Mouse (Mus musculus): ENCODE data around the gene Cyp1a2. TPM values are rescaled to one million over a fixed set of nuclear protein-coding genes. Genes with fewer than 3 reads are reported as not detected.

Cyp1a2 gene
- polyA plus RNA-seq, 1 experiment from 2014 or later: not detected

GRCm38 (mm10) chr9:57661552-57661951 lies 22.0 kb downstream of the Cyp1a2 start:
- no peak overlapping the region for H3K27ac ChIP-seq (replicated peaks in 1 of 2; ENCODE audit: control insufficient read depth in 1 of 2, insufficient read depth in 1 of 2, low read depth in 2 of 2, low read length in 2 of 2)
- H3K27me3 ChIP-seq (ENCODE audit: control insufficient read depth, insufficient read depth, low read length): no peaks in the 10 kb centered on the region
- H3K9ac ChIP-seq (ENCODE audit: low read length): no peak overlapping the region
- 10% methylated on average over 3 of the region's 3 CpGs for WGBS
- H3K36me3 ChIP-seq (ENCODE audit: control insufficient read depth, insufficient read depth, low read length): no peaks in the 10 kb centered on the region
- H3K4me3 ChIP-seq (ENCODE audit: control insufficient read depth in 1 of 2, insufficient read depth in 1 of 2, low read depth in 1 of 2, low read length in 2 of 2): no peak overlapping the region
- ATAC-seq (ENCODE audit: insufficient number of reproducible peaks, insufficient read depth, low FRiP score, low read depth): no peak
- H3K4me1 ChIP-seq (ENCODE audit: control insufficient read depth in 2 of 2, insufficient read depth in 2 of 2, low read length in 2 of 2): no peaks in the 10 kb centered on the region
- no peak overlapping the region for H3K4me2 ChIP-seq (ENCODE audit: low read length)
- H3K9me3 ChIP-seq (ENCODE audit: control insufficient read depth, low read length): no peaks in the 10 kb centered on the region

GRCm38 (mm10) chr9:57660501-57660900 lies 23.0 kb downstream of the Cyp1a2 start:
- Histone ChIP-seq H3K27ac (replicated peaks in 1 of 2; ENCODE audit: control insufficient read depth in 1 of 2, insufficient read depth in 1 of 2, low read depth in 2 of 2, low read length in 2 of 2) (no peak overlapping the region), H3K4me1 (ENCODE audit: control insufficient read depth in 2 of 2, insufficient read depth in 2 of 2, low read length in 2 of 2) (peaks cover 3 to 4% of the 10 kb centered on the region in 2 experiments; a peak in 1 of 4 replicates), H3K9me3 (ENCODE audit: control insufficient read depth, low read length) (no peaks in the 10 kb centered on the region), H3K36me3 (ENCODE audit: control insufficient read depth, insufficient read depth, low read length) (no peaks in the 10 kb centered on the region), H3K27me3 (ENCODE audit: control insufficient read depth, insufficient read depth, low read length) (no peaks in the 10 kb centered on the region), H3K4me2 (ENCODE audit: low read length) (no peak overlapping the region), H3K9ac (ENCODE audit: low read length) (no peak overlapping the region), H3K4me3 (ENCODE audit: control insufficient read depth in 1 of 2, insufficient read depth in 1 of 2, low read depth in 1 of 2, low read length in 2 of 2) (no peak overlapping the region)
- WGBS: 55% methylated on average over 6 of the region's 6 CpGs
- ATAC-seq (ENCODE audit: insufficient number of reproducible peaks, insufficient read depth, low FRiP score, low read depth): no peak

- Histone ChIP-seq H3K9me3 (ENCODE audit: control insufficient read depth, low read length) (no peaks in the 10 kb centered on the region), H3K36me3 (ENCODE audit: control insufficient read depth, insufficient read depth, low read length) (no peaks in the 10 kb centered on the region), H3K27me3 (ENCODE audit: control insufficient read depth, insufficient read depth, low read length) (0 out of 2 replicates have a peak, but pooled peaks cover 4% of the 10 kb centered on the region), H3K27ac (replicated peaks in 1 of 2; ENCODE audit: control insufficient read depth in 1 of 2, insufficient read depth in 1 of 2, low read depth in 2 of 2, low read length in 2 of 2) (no peak overlapping the region), H3K4me3 (ENCODE audit: control insufficient read depth in 1 of 2, insufficient read depth in 1 of 2, low read depth in 1 of 2, low read length in 2 of 2) (no peak overlapping the region), H3K4me1 (ENCODE audit: control insufficient read depth in 2 of 2, insufficient read depth in 2 of 2, low read length in 2 of 2) (peaks cover 3 to 4% of the 10 kb centered on the region in 2 experiments; a peak in 1 of 4 replicates), H3K4me2 (ENCODE audit: low read length) (no peak overlapping the region), H3K9ac (ENCODE audit: low read length) (no peak overlapping the region)
- ATAC-seq (ENCODE audit: insufficient number of reproducible peaks, insufficient read depth, low FRiP score, low read depth): no peak
- 20% methylated on average over 4 of the region's 4 CpGs for WGBS
Observed at GRCm38 (mm10) chr9:57659774-57660173, 23.7 kb downstream of the Cyp1a2 start.

- no peak overlapping the region for H3K27ac ChIP-seq (replicated peaks in 1 of 2; ENCODE audit: control insufficient read depth in 1 of 2, insufficient read depth in 1 of 2, low read depth in 2 of 2, low read length in 2 of 2)
- 85% methylated on average over 4 of the region's 4 CpGs for WGBS
- H3K9me3 ChIP-seq (ENCODE audit: control insufficient read depth, low read length): no peaks in the 10 kb centered on the region
- H3K4me2 ChIP-seq (ENCODE audit: low read length): no peak overlapping the region
- 0 out of 2 replicates have a peak, but pooled peaks cover 6% of the 10 kb centered on the region for H3K27me3 ChIP-seq (ENCODE audit: control insufficient read depth, insufficient read depth, low read length)
- no peak for ATAC-seq (ENCODE audit: insufficient number of reproducible peaks, insufficient read depth, low FRiP score, low read depth)
- no peaks in the 10 kb centered on the region for H3K36me3 ChIP-seq (ENCODE audit: control insufficient read depth, insufficient read depth, low read length)
- peaks cover 3 to 4% of the 10 kb centered on the region in 2 experiments; a peak in 1 of 4 replicates for H3K4me1 ChIP-seq (ENCODE audit: control insufficient read depth in 2 of 2, insufficient read depth in 2 of 2, low read length in 2 of 2)
- H3K4me3 ChIP-seq (ENCODE audit: control insufficient read depth in 1 of 2, insufficient read depth in 1 of 2, low read depth in 1 of 2, low read length in 2 of 2): no peak overlapping the region
- no peak overlapping the region for H3K9ac ChIP-seq (ENCODE audit: low read length)
Observed at GRCm38 (mm10) chr9:57658970-57659369, 24.5 kb downstream of the Cyp1a2 start.

GRCm38 (mm10) chr9:57657843-57658242 lies 25.7 kb downstream of the Cyp1a2 start:
- no peaks in the 10 kb centered on the region for H3K36me3 ChIP-seq (ENCODE audit: control insufficient read depth, insufficient read depth, low read length)
- H3K4me1 ChIP-seq (ENCODE audit: control insufficient read depth in 2 of 2, insufficient read depth in 2 of 2, low read length in 2 of 2): peaks cover 3 to 4% of the 10 kb centered on the region in 2 experiments; a peak in 1 of 4 replicates
- H3K27me3 ChIP-seq (ENCODE audit: control insufficient read depth, insufficient read depth, low read length): peaks cover 10% of the 10 kb centered on the region; the same call in 1 of the 2 replicates
- ATAC-seq (ENCODE audit: insufficient number of reproducible peaks, insufficient read depth, low FRiP score, low read depth): no peak
- no peak overlapping the region for H3K27ac ChIP-seq (replicated peaks in 1 of 2; ENCODE audit: control insufficient read depth in 1 of 2, insufficient read depth in 1 of 2, low read depth in 2 of 2, low read length in 2 of 2)
- no peaks in the 10 kb centered on the region for H3K9me3 ChIP-seq (ENCODE audit: control insufficient read depth, low read length)
- H3K4me2 ChIP-seq (ENCODE audit: low read length): no peak overlapping the region
- WGBS: 51% methylated on average over 4 of the region's 4 CpGs
- no peak overlapping the region for H3K4me3 ChIP-seq (ENCODE audit: control insufficient read depth in 1 of 2, insufficient read depth in 1 of 2, low read depth in 1 of 2, low read length in 2 of 2)
- no peak overlapping the region for H3K9ac ChIP-seq (ENCODE audit: low read length)

- no peak overlapping the region for H3K4me2 ChIP-seq (ENCODE audit: low read length)
- 81% methylated on average over 19 of the region's 19 CpGs for WGBS
- H3K9ac ChIP-seq (ENCODE audit: low read length): no peak overlapping the region
- H3K9me3 ChIP-seq (ENCODE audit: control insufficient read depth, low read length): no peaks in the 10 kb centered on the region
- ATAC-seq (ENCODE audit: insufficient number of reproducible peaks, insufficient read depth, low FRiP score, low read depth): no peak
- peaks cover 10% of the 10 kb centered on the region; the same call in 1 of the 2 replicates for H3K27me3 ChIP-seq (ENCODE audit: control insufficient read depth, insufficient read depth, low read length)
- H3K27ac ChIP-seq (replicated peaks in 1 of 2; ENCODE audit: control insufficient read depth in 1 of 2, insufficient read depth in 1 of 2, low read depth in 2 of 2, low read length in 2 of 2): no peak overlapping the region
- peaks cover 3 to 4% of the 10 kb centered on the region in 2 experiments; a peak in 1 of 4 replicates for H3K4me1 ChIP-seq (ENCODE audit: control insufficient read depth in 2 of 2, insufficient read depth in 2 of 2, low read length in 2 of 2)
- H3K36me3 ChIP-seq (ENCODE audit: control insufficient read depth, insufficient read depth, low read length): no peaks in the 10 kb centered on the region
- H3K4me3 ChIP-seq (ENCODE audit: control insufficient read depth in 1 of 2, insufficient read depth in 1 of 2, low read depth in 1 of 2, low read length in 2 of 2): no peak overlapping the region
Observed at GRCm38 (mm10) chr9:57656631-57657350, 26.7 kb downstream of the Cyp1a2 start.

GRCm38 (mm10) chr9:57655749-57656148 lies 27.8 kb downstream of the Cyp1a2 start:
- no peaks in the 10 kb centered on the region for H3K36me3 ChIP-seq (ENCODE audit: control insufficient read depth, insufficient read depth, low read length)
- H3K9ac ChIP-seq (ENCODE audit: low read length): peak overlapping the region; percentile 17; the same call in 1 of the 2 replicates
- peak overlapping the region; percentile 50 for H3K4me2 ChIP-seq (ENCODE audit: low read length)
- H3K9me3 ChIP-seq (ENCODE audit: control insufficient read depth, low read length): no peaks in the 10 kb centered on the region
- H3K27me3 ChIP-seq (ENCODE audit: control insufficient read depth, insufficient read depth, low read length): peaks cover 10% of the 10 kb centered on the region; the same call in 1 of the 2 replicates
- H3K4me3 ChIP-seq (ENCODE audit: control insufficient read depth in 1 of 2, insufficient read depth in 1 of 2, low read depth in 1 of 2, low read length in 2 of 2): peak overlapping the region in 1 of 2 experiments; percentile 19; a peak in 1 of 4 replicates
- peaks cover 4 to 7% of the 10 kb centered on the region in 2 experiments; a peak in 2 of 4 replicates for H3K4me1 ChIP-seq (ENCODE audit: control insufficient read depth in 2 of 2, insufficient read depth in 2 of 2, low read length in 2 of 2)
- WGBS: 2% methylated on average over 11 of the region's 11 CpGs
- H3K27ac ChIP-seq (replicated peaks in 1 of 2; ENCODE audit: control insufficient read depth in 1 of 2, insufficient read depth in 1 of 2, low read depth in 2 of 2, low read length in 2 of 2): no peak overlapping the region
- peak; percentile 69 for ATAC-seq (ENCODE audit: insufficient number of reproducible peaks, insufficient read depth, low FRiP score, low read depth)
